Mouse (Mus musculus): ENCODE measurements around the gene Rtkn2. TPM values are rescaled to one million over a fixed set of nuclear protein-coding genes. Genes with fewer than 3 reads are reported as not detected.

Gene Rtkn2
- total and polyA plus RNA-seq, 3 experiments, result 0.11 TPM; not detected in 2

GRCm38 (mm10) chr10:68061249-68061615 lies 81.9 kb downstream of the Rtkn2 start:
- H3K36me3 ChIP-seq (replicated peaks), result no peaks in the 10 kb centered on the region
- H3K9me3 ChIP-seq (replicated peaks), result peaks cover 41% of the 10 kb centered on the region
- ATAC-seq (ENCODE audit: extremely low read depth, insufficient number of reproducible peaks, low FRiP score, poor library complexity, severe bottlenecking) (no peak), DNase-seq (ENCODE audit: low spot score) (no peak)
- no peak for TF ChIP-seq GATA1 (IDR thresholded peaks at IDR 0.05; ENCODE audit: borderline replicate concordance, low read length)
- TF ChIP-seq TAL1 (conservative IDR thresholded peaks at IDR 0.05; ENCODE audit: low read depth, low read length), result no peak
- TF ChIP-seq CTCF (IDR thresholded peaks at IDR 0.05; ENCODE audit: low read depth, low read length), result no peak
- no peak for TF ChIP-seq POLR2AphosphoS5 (IDR thresholded peaks at IDR 0.05; ENCODE audit: insufficient replicate concordance, low read depth, low read length)
- TF ChIP-seq GATA2 (IDR thresholded peaks at IDR 0.05; ENCODE audit: borderline replicate concordance, low read depth, low read length), result no peak
- no peaks in the 10 kb centered on the region for H3K4me1 ChIP-seq (ENCODE audit: insufficient read depth, low read depth, low read length)
- no peak overlapping the region for H3K4me3 ChIP-seq (ENCODE audit: low read depth, low read length)
- H3K27me3 ChIP-seq (ENCODE audit: insufficient read depth, low read length), result no peaks in the 10 kb centered on the region

GRCm38 (mm10) chr10:68063806-68064545 lies 84.6 kb downstream of the Rtkn2 start:
- Histone ChIP-seq H3K27me3 (ENCODE audit: insufficient read depth, low read length) (no peaks in the 10 kb centered on the region), H3K36me3 (replicated peaks) (no peaks in the 10 kb centered on the region), H3K4me3 (ENCODE audit: low read depth, low read length) (no peak overlapping the region), H3K4me1 (ENCODE audit: insufficient read depth, low read depth, low read length) (no peaks in the 10 kb centered on the region), H3K9me3 (replicated peaks) (peaks cover 42% of the 10 kb centered on the region)
- DNase-seq (ENCODE audit: low spot score) (no peak), ATAC-seq (ENCODE audit: extremely low read depth, insufficient number of reproducible peaks, low FRiP score, poor library complexity, severe bottlenecking) (no peak)
- TF ChIP-seq GATA1 (IDR thresholded peaks at IDR 0.05; ENCODE audit: borderline replicate concordance, low read length), result no peak
- TF ChIP-seq POLR2AphosphoS5 (IDR thresholded peaks at IDR 0.05; ENCODE audit: insufficient replicate concordance, low read depth, low read length), result no peak
- TF ChIP-seq GATA2 (IDR thresholded peaks at IDR 0.05; ENCODE audit: borderline replicate concordance, low read depth, low read length), result no peak
- no peak for TF ChIP-seq CTCF (IDR thresholded peaks at IDR 0.05; ENCODE audit: low read depth, low read length)
- TF ChIP-seq TAL1 (conservative IDR thresholded peaks at IDR 0.05; ENCODE audit: low read depth, low read length), result no peak

- Histone ChIP-seq H3K4me3 (ENCODE audit: low read depth, low read length) (no peak overlapping the region), H3K27me3 (ENCODE audit: insufficient read depth, low read length) (no peaks in the 10 kb centered on the region), H3K9me3 (replicated peaks) (peaks cover 39% of the 10 kb centered on the region), H3K4me1 (ENCODE audit: insufficient read depth, low read depth, low read length) (no peaks in the 10 kb centered on the region), H3K36me3 (replicated peaks) (no peaks in the 10 kb centered on the region)
- ATAC-seq (ENCODE audit: extremely low read depth, insufficient number of reproducible peaks, low FRiP score, poor library complexity, severe bottlenecking), result no peak
- no peak for TF ChIP-seq CTCF (IDR thresholded peaks at IDR 0.05; ENCODE audit: low read depth, low read length)
- TF ChIP-seq GATA1 (IDR thresholded peaks at IDR 0.05; ENCODE audit: borderline replicate concordance, low read length), result no peak
- TF ChIP-seq TAL1 (conservative IDR thresholded peaks at IDR 0.05; ENCODE audit: low read depth, low read length), result no peak
- no peak for TF ChIP-seq GATA2 (IDR thresholded peaks at IDR 0.05; ENCODE audit: borderline replicate concordance, low read depth, low read length)
- DNase-seq (ENCODE audit: low spot score), result no peak
These were observed 85.2 kb downstream of the Rtkn2 start for GRCm38 (mm10) chr10:68064571-68064970.

GRCm38 (mm10) chr10:68066173-68066572 lies 86.8 kb downstream of the Rtkn2 start:
- ATAC-seq (ENCODE audit: extremely low read depth, insufficient number of reproducible peaks, low FRiP score, poor library complexity, severe bottlenecking) (no peak), DNase-seq (ENCODE audit: low spot score) (no peak)
- Histone ChIP-seq H3K9me3 (replicated peaks) (peaks cover 52% of the 10 kb centered on the region), H3K4me1 (ENCODE audit: insufficient read depth, low read depth, low read length) (no peaks in the 10 kb centered on the region), H3K36me3 (replicated peaks) (no peaks in the 10 kb centered on the region), H3K27me3 (ENCODE audit: insufficient read depth, low read length) (no peaks in the 10 kb centered on the region), H3K4me3 (ENCODE audit: low read depth, low read length) (no peak overlapping the region)
- no peak for TF ChIP-seq GATA1 (IDR thresholded peaks at IDR 0.05; ENCODE audit: borderline replicate concordance, low read length)
- TF ChIP-seq CTCF (IDR thresholded peaks at IDR 0.05; ENCODE audit: low read depth, low read length), result no peak
- TF ChIP-seq GATA2 (IDR thresholded peaks at IDR 0.05; ENCODE audit: borderline replicate concordance, low read depth, low read length), result no peak
- TF ChIP-seq POLR2AphosphoS5 (IDR thresholded peaks at IDR 0.05; ENCODE audit: insufficient replicate concordance, low read depth, low read length), result no peak
- no peak for TF ChIP-seq TAL1 (conservative IDR thresholded peaks at IDR 0.05; ENCODE audit: low read depth, low read length)

- no peak overlapping the region for H3K4me3 ChIP-seq (ENCODE audit: low read depth, low read length)
- H3K9me3 ChIP-seq (replicated peaks), result peaks cover 55% of the 10 kb centered on the region
- H3K4me1 ChIP-seq (ENCODE audit: insufficient read depth, low read depth, low read length), result no peaks in the 10 kb centered on the region
- no peaks in the 10 kb centered on the region for H3K36me3 ChIP-seq (replicated peaks)
- no peak for TF ChIP-seq TAL1 (conservative IDR thresholded peaks at IDR 0.05; ENCODE audit: low read depth, low read length)
- TF ChIP-seq GATA1 (IDR thresholded peaks at IDR 0.05; ENCODE audit: borderline replicate concordance, low read length), result no peak
- TF ChIP-seq GATA2 (IDR thresholded peaks at IDR 0.05; ENCODE audit: borderline replicate concordance, low read depth, low read length), result no peak
- TF ChIP-seq POLR2AphosphoS5 (IDR thresholded peaks at IDR 0.05; ENCODE audit: insufficient replicate concordance, low read depth, low read length), result no peak
- TF ChIP-seq CTCF (IDR thresholded peaks at IDR 0.05; ENCODE audit: low read depth, low read length), result no peak
- DNase-seq (ENCODE audit: low spot score), result no peak
- no peak for ATAC-seq (ENCODE audit: extremely low read depth, insufficient number of reproducible peaks, low FRiP score, poor library complexity, severe bottlenecking)
- no peaks in the 10 kb centered on the region for H3K27me3 ChIP-seq (ENCODE audit: insufficient read depth, low read length)
These were observed 88.6 kb downstream of the Rtkn2 start for GRCm38 (mm10) chr10:68067961-68068360.

GRCm38 (mm10) chr10:68068426-68068825 lies 89.1 kb downstream of the Rtkn2 start:
- Histone ChIP-seq H3K4me1 (ENCODE audit: insufficient read depth, low read depth, low read length) (no peaks in the 10 kb centered on the region), H3K27me3 (ENCODE audit: insufficient read depth, low read length) (no peaks in the 10 kb centered on the region), H3K36me3 (replicated peaks) (no peaks in the 10 kb centered on the region), H3K4me3 (ENCODE audit: low read depth, low read length) (no peak overlapping the region), H3K9me3 (replicated peaks) (peaks cover 54% of the 10 kb centered on the region)
- DNase-seq (ENCODE audit: low spot score), result no peak
- TF ChIP-seq GATA1 (IDR thresholded peaks at IDR 0.05; ENCODE audit: borderline replicate concordance, low read length) (no peak), GATA2 (IDR thresholded peaks at IDR 0.05; ENCODE audit: borderline replicate concordance, low read depth, low read length) (no peak), CTCF (IDR thresholded peaks at IDR 0.05; ENCODE audit: low read depth, low read length) (no peak), TAL1 (conservative IDR thresholded peaks at IDR 0.05; ENCODE audit: low read depth, low read length) (no peak), POLR2AphosphoS5 (IDR thresholded peaks at IDR 0.05; ENCODE audit: insufficient replicate concordance, low read depth, low read length) (no peak)
- no peak for ATAC-seq (ENCODE audit: extremely low read depth, insufficient number of reproducible peaks, low FRiP score, poor library complexity, severe bottlenecking)

All from G1E (cell line).